Mouse (Mus musculus): ENCODE results near the gene Acvr1c. TPM values are rescaled to one million over a fixed set of nuclear protein-coding genes. Genes with fewer than 3 reads are reported as not detected.
A peak's percentile ranks its signal among the peaks of the same experiment; 100 is the strongest.

Gene Acvr1c
- total RNA-seq (2014; fragmentation: Nextera tagmentation) (not detected in 2 replicates), total RNA-seq (2017) (not detected in 2 replicates)

GRCm38 (mm10) chr2:58357414-58358131, at the start of gene Acvr1c:
Gene Acvr1c (minus strand): TSS chr2:58357895.
- peak; percentile 88 for ATAC-seq (replicated peaks; ENCODE audit: low FRiP score, low TSS enrichment, poor library complexity, severe bottlenecking)

GRCm38 (mm10) chr2:58403481-58403880, 45.8 kb upstream of the Acvr1c start:
- ATAC-seq (replicated peaks; ENCODE audit: low FRiP score, low TSS enrichment, poor library complexity, severe bottlenecking), result no peak

- no peak for ATAC-seq (replicated peaks; ENCODE audit: low FRiP score, low TSS enrichment, poor library complexity, severe bottlenecking)
Measured at GRCm38 (mm10) chr2:58388601-58389000, 30.9 kb upstream of the Acvr1c start.

GRCm38 (mm10) chr2:58380020-58380419, 22.3 kb upstream of the Acvr1c start:
- no peak for ATAC-seq (replicated peaks; ENCODE audit: low FRiP score, low TSS enrichment, poor library complexity, severe bottlenecking)

- ATAC-seq (replicated peaks; ENCODE audit: low FRiP score, low TSS enrichment, poor library complexity, severe bottlenecking), result no peak
Measured at GRCm38 (mm10) chr2:58379475-58379874, 21.8 kb upstream of the Acvr1c start.

- ATAC-seq (replicated peaks; ENCODE audit: low FRiP score, low TSS enrichment, poor library complexity, severe bottlenecking), result no peak
Measured at GRCm38 (mm10) chr2:58377417-58378130, 19.9 kb upstream of the Acvr1c start.

- no peak for ATAC-seq (replicated peaks; ENCODE audit: low FRiP score, low TSS enrichment, poor library complexity, severe bottlenecking)
Measured at GRCm38 (mm10) chr2:58366196-58366595, 8.5 kb upstream of the Acvr1c start.

- ATAC-seq (replicated peaks; ENCODE audit: low FRiP score, low TSS enrichment, poor library complexity, severe bottlenecking), result no peak
Measured at GRCm38 (mm10) chr2:58361361-58362046, 3.8 kb upstream of the Acvr1c start.

- ATAC-seq (replicated peaks; ENCODE audit: low FRiP score, low TSS enrichment, poor library complexity, severe bottlenecking), result peak; percentile 36; the same call in 1 of the 2 replicates
Measured at GRCm38 (mm10) chr2:58358132-58358460, 401 bp upstream of the Acvr1c start.

- peak; percentile 40; the same call in 1 of the 2 replicates for ATAC-seq (replicated peaks; ENCODE audit: low FRiP score, low TSS enrichment, poor library complexity, severe bottlenecking)
Measured at GRCm38 (mm10) chr2:58357068-58357413, 654 bp downstream of the Acvr1c start.

- no peak for ATAC-seq (replicated peaks; ENCODE audit: low FRiP score, low TSS enrichment, poor library complexity, severe bottlenecking)
Measured at GRCm38 (mm10) chr2:58354389-58354788, 3.3 kb downstream of the Acvr1c start.

GRCm38 (mm10) chr2:58352846-58353245, 4.8 kb downstream of the Acvr1c start:
- no peak for ATAC-seq (replicated peaks; ENCODE audit: low FRiP score, low TSS enrichment, poor library complexity, severe bottlenecking)

GRCm38 (mm10) chr2:58350657-58351056, 7.0 kb downstream of the Acvr1c start:
- no peak for ATAC-seq (replicated peaks; ENCODE audit: low FRiP score, low TSS enrichment, poor library complexity, severe bottlenecking)

- ATAC-seq (replicated peaks; ENCODE audit: low FRiP score, low TSS enrichment, poor library complexity, severe bottlenecking), result no peak
Measured at GRCm38 (mm10) chr2:58336730-58337129, 21.0 kb downstream of the Acvr1c start.

- no peak for ATAC-seq (replicated peaks; ENCODE audit: low FRiP score, low TSS enrichment, poor library complexity, severe bottlenecking)
Measured at GRCm38 (mm10) chr2:58329589-58329988, 28.1 kb downstream of the Acvr1c start.

GRCm38 (mm10) chr2:58324118-58324901, 33.4 kb downstream of the Acvr1c start:
- ATAC-seq (replicated peaks; ENCODE audit: low FRiP score, low TSS enrichment, poor library complexity, severe bottlenecking), result peak; percentile 95

GRCm38 (mm10) chr2:58323274-58323673, 34.4 kb downstream of the Acvr1c start:
- ATAC-seq (replicated peaks; ENCODE audit: low FRiP score, low TSS enrichment, poor library complexity, severe bottlenecking), result no peak

- ATAC-seq (replicated peaks; ENCODE audit: low FRiP score, low TSS enrichment, poor library complexity, severe bottlenecking), result no peak
Measured at GRCm38 (mm10) chr2:58316186-58316585, 41.5 kb downstream of the Acvr1c start.

GRCm38 (mm10) chr2:58309695-58310094, 48.0 kb downstream of the Acvr1c start:
- ATAC-seq (replicated peaks; ENCODE audit: low FRiP score, low TSS enrichment, poor library complexity, severe bottlenecking), result no peak

GRCm38 (mm10) chr2:58304450-58304849, 53.2 kb downstream of the Acvr1c start:
- no peak for ATAC-seq (replicated peaks; ENCODE audit: low FRiP score, low TSS enrichment, poor library complexity, severe bottlenecking)
